Mouse (Mus musculus) urinary bladder, postnatal 25 days (tissue): ENCODE measurements around the gene Myl6b.
"Not testable (repeated sequence)": the region's sequence is repeated elsewhere in the genome, so short reads cannot be mapped to it uniquely, and the experiment has no call there.

ENCODE experiments used
- DNase-seq: peaks from one replicate; pipeline ENCODE4 v3.0.0; 2022; ENCODE audit warnings: low spot score

The Myl6b gene

GRCm38 (mm10) chr10:128493319-128493694 is 5.2 kb downstream of the Myl6b start:
- no peak for DNase-seq

GRCm38 (mm10) chr10:128492633-128493311 is 5.7 kb downstream of the Myl6b start:
- no peak for DNase-seq

GRCm38 (mm10) chr10:128492051-128492450 is 6.4 kb downstream of the Myl6b start:
- DNase-seq, result not testable (repeated sequence)

GRCm38 (mm10) chr10:128491495-128491894 is 7.0 kb downstream of the Myl6b start:
- no peak for DNase-seq

- DNase-seq, result no peak
These were observed 7.6 kb downstream of the Myl6b start for GRCm38 (mm10) chr10:128490912-128491311.

- DNase-seq, result no peak
These were observed 8.3 kb downstream of the Myl6b start for GRCm38 (mm10) chr10:128490232-128490631.

DNA sequence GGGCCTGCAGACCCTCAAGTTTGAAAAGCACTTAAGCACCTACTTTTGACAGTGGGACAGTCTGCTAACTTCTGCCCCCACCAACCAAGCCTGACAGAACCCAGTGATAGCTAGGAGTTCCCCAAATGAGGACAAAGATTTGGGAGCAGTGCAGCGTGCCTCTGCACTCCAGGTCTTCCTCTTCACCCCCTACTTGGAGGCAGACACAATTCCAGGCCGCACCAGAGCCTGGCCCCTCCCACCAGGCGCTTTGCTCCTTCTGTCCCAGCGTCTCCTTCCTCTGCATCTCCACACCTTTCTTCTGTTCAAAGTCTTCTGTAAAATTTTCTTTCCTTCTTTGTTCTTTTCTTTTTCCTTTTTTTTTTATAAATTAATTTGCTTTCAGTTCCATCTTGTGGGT is 8.7 kb downstream of the Myl6b start:
- no peak for DNase-seq

GRCm38 (mm10) chr10:128489380-128489779 is 9.1 kb downstream of the Myl6b start:
- no peak for DNase-seq

DNA sequence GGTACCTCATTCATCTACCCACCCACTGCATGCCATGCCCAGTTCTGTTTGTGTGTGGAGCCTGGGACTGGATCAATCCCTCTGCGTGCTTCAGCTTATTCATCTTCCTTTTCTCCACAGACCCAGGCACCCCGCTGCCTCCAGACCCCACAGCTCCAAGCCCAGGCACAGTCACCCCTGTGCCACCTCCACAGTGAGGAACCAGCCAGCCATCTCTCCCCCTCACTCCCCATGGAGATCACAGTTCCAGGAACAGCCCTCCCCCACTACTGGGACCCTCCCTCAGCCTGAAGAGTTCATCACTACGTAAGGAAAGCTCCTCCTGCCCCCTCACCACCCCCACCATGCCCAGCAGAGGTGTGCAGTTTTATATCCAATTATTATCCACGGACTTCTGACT is 9.7 kb downstream of the Myl6b start:
- DNase-seq, result no peak

DNA sequence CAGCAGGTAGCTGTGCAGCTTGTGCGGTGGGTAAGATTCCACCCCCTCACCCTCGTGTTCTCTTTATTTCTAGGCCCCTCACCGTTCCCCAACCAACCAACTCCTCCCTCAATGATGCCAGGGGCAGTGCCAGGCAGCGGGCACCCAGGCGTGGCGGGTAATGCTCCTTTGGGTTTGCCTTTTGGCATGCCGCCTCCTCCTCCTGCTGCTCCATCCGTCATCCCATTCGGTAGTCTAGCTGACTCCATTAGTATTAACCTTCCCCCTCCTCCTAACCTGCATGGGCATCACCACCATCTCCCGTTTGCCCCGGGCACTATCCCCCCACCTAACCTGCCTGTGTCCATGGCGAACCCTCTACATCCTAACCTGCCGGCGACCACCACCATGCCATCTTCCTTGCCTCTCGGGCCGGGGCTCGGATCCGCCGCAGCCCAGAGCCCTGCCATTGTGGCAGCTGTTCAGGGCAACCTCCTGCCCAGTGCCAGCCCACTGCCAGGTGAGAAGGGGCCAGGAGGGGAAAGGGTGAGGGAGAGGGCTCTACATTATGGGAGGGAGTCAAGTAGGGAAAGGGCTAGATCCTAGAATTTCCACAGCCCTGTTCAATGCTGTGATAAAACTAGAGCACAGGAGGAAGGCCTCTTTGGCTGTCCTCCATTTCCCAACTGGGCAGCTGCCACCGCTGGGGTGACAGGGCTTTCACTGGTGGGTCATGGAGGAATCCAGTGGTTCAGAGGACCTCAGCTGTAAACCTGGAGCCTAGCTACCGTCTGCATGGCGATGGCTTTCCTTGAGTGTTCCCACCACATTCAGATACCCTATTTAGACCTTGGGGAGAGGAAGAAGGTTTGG is 10.4 kb downstream of the Myl6b start:
- no peak for DNase-seq

- DNase-seq, result no peak
These were observed 12.1 kb downstream of the Myl6b start for GRCm38 (mm10) chr10:128486370-128486769.

DNA sequence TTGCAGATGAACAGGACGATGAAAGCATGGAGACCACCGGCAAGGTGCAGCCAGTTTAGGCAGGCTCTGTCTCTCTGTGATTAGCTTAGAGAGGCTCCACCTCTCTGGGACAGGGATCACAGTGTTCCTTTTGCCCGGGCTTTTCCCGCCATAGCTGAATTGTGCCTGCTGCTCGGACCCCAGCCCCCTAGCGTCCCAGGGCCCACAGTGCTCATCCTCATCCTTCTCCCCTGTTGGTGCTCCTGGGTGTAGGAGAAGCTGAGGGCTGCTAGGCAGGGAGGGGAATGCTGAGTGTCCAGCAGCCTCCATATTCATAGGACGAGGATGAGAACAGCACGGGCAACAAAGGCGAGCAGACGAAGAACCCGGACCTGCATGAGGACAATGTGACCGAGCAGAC is 24.1 kb downstream of the Myl6b start:
- no peak for DNase-seq

GRCm38 (mm10) chr10:128460270-128460630 is 38.2 kb downstream of the Myl6b start:
- DNase-seq, result no peak

DNA sequence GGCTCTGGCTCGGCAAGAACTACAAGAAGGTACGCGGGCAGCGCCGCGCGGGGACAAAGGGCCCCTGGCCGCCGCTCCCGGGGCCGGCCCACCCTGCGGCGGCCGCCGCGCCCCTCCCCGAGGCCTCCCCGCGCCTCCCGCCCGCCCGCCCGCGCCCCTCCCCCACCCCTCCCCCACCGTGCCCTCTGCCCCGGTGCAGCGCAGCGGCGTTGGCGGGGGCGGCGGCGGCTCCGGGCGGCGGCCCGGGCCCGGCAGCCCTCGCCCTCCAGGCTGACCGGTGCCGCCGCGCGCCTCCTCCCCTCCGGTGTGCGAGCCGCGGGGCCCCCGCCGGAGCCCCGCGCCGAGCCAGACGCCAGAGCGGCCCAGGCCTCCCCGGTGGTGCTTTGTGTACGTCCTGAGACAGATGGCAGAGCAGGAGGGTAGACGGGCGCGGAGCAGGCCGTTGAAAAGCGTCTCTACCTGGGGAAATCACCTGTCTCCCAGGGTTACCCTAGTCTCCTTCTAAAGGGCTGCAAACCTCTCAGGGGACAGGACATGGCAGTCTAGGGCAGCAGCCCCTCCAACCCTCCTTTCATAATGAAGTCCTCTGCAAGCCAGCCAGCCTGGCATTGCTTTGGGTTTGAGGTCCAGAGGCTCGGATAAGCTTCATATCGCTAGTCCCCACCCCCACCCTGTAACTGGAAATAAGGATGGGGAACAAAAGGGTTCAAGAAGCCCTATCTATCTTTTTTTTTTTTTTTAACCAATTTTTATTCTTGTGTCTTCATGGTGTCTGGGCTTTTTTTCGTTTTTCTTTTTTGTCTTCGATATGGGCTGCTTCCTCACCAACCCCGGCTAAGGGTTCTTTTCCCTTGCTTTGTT is 38.8 kb downstream of the Myl6b start:
- DNase-seq, result peak; percentile 28

DNA sequence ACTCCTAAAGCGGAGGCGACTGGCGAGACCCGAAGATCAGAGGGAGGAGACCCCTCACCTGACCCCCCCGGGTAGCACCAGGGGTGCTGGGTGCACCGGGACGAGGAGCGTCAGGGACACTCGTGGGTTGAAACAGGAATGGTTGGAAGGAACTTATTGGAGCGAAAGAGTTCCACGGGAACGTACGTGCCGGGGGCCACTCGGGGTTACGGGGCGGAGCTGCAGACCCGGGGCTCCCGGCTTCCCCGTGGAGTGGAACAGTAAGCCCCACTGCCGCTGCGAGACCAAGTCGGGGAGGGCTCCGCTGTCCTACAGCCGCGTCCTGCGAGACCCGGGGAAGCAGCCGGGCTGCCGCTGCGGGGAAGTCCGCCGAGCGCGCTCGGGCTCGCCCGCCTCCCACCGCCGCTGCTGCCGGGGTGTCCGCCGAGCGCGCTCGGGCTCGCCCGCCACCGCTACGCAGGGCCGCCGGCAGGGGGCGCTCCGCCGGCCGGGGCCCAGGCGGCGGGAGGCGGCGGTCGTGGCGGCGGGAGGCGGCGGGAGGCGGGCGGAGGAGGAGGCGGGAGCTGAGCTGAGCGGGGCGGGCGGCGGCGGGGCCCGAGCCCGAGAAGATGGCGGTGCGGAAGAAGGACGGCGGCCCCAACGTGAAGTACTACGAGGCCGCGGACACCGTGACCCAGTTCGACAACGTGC is 39.6 kb downstream of the Myl6b start, which contains the start of gene Smarcc2:
Gene Smarcc2 (plus strand): TSS at position 530 of the 690 bp plus-strand sequence.
- DNase-seq, result peak; percentile 85

DNA sequence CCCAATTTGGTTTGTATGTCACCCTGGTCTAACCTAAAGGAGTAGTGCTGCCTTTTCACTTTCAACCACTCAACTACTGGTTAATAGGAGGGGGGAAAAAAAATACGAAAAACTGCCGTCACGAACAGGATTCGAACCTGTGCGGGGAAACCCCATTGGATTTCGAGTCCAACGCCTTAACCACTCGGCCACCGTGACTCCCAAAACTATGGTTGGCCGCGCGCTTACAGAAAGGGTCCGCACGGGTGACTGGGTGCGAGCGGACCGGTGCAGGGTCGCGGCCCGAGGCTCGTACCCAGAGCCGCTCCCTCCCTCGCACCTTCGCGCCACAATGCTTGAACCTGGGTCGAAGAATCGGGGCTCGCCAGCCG is 40.2 kb downstream of the Myl6b start:
- peak; percentile 97 for DNase-seq

GRCm38 (mm10) chr10:128457676-128458075 is 40.8 kb downstream of the Myl6b start:
- DNase-seq, result no peak

DNA sequence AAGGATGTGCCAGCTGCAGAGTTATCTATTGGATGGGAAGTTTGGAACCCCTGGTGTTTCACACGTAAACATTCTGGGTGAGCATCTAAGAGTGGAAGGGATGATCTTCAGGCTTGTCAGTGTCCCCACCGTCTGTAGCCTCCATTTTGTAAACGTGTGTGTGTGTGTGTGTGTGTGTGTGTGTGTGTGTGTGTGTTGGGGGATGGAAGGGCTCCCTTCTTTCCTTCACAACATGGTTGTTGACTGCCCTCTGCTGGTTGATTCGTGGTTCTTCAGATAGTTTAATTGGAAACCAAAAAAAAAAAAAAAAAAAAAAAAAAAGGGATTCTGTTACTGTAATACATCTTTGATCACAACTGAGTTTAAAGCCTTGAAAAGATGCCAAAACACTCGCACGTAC is 43.2 kb downstream of the Myl6b start:
- peak; percentile 61 for DNase-seq

DNA sequence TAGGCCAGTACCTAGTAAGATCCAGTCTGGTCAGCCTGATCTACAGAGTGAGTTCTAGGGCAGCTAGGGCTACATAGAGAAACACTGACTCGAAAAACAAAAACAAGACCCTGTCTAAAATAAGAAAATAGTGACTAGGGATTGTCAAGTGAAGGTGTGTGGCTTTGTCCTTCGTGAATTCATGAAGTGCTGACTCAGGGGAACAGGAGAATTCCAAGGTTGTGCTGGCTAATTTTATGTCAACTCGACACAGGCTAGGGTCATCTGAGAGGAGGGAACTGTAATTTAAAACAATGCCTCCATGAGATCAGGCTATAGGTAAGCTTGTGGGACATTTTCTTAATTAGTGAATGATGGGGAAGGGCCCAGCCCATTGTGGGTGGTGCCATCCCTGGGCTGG is 44.0 kb downstream of the Myl6b start:
- DNase-seq, result no peak

- DNase-seq, result no peak
These were observed 47.5 kb downstream of the Myl6b start for GRCm38 (mm10) chr10:128451014-128451413.

- no peak for DNase-seq
These were observed 53.1 kb downstream of the Myl6b start for GRCm38 (mm10) chr10:128445407-128445806.

GRCm38 (mm10) chr10:128444354-128444753 is 54.1 kb downstream of the Myl6b start:
- no peak for DNase-seq
